Mouse (Mus musculus) cerebellum, adult 18-20 months (tissue): Measurements from ENCODE around the gene Dgcr2.

Source experiments
- DNase-seq, 2 experiments: peaks; one replicate each; pipeline ENCODE4 v3.0.0; 2021

The Dgcr2 gene

GRCm38 (mm10) chr16:17911052-17911595 is 12.8 kb upstream of the Dgcr2 start, which contains the start of gene Ess2:
TSS of gene Ess2 (minus strand) at chr16:17911348.
- peak; percentile 93 for DNase-seq

- DNase-seq = no peak
These were observed 2.3 kb downstream of the Dgcr2 start for GRCm38 (mm10) chr16:17896091-17896490.

GRCm38 (mm10) chr16:17893923-17894322 is 4.4 kb downstream of the Dgcr2 start, which contains the start of gene Tssk1:
TSS of gene Tssk1 (plus strand) at chr16:17894223.
- no peak for DNase-seq

GRCm38 (mm10) chr16:17892606-17893005 is 5.8 kb downstream of the Dgcr2 start:
- DNase-seq = peak; percentile 88 to 89

- peak; percentile 100 for DNase-seq
These were observed 6.8 kb downstream of the Dgcr2 start, which contains the start of gene Gm20518 for GRCm38 (mm10) chr16:17891567-17891959. TSS of gene Gm20518 (minus strand) at chr16:17891671.

- peak; percentile 93 to 94 for DNase-seq
These were observed 7.3 kb downstream of the Dgcr2 start for GRCm38 (mm10) chr16:17890917-17891566.

- DNase-seq = peak in 1 of 2 experiments; percentile 33
These were observed 8.0 kb downstream of the Dgcr2 start for GRCm38 (mm10) chr16:17890342-17890727.

- DNase-seq = peak; percentile 35 to 44
These were observed 8.5 kb downstream of the Dgcr2 start for GRCm38 (mm10) chr16:17889689-17890341.

GRCm38 (mm10) chr16:17884116-17884515 is 14.2 kb downstream of the Dgcr2 start:
- no peak for DNase-seq

GRCm38 (mm10) chr16:17882196-17882595 is 16.2 kb downstream of the Dgcr2 start:
- no peak for DNase-seq

GRCm38 (mm10) chr16:17879571-17879970 is 18.8 kb downstream of the Dgcr2 start:
- DNase-seq = no peak

GRCm38 (mm10) chr16:17876096-17876495 is 22.3 kb downstream of the Dgcr2 start:
- no peak for DNase-seq

GRCm38 (mm10) chr16:17875174-17875573 is 23.2 kb downstream of the Dgcr2 start:
- DNase-seq = peak in 1 of 2 experiments; percentile 56

- no peak for DNase-seq
These were observed 25.4 kb downstream of the Dgcr2 start for GRCm38 (mm10) chr16:17872995-17873394.

GRCm38 (mm10) chr16:17871248-17871647 is 27.1 kb downstream of the Dgcr2 start:
- no peak for DNase-seq

- DNase-seq = peak in 1 of 2 experiments; percentile 45
These were observed 32.6 kb downstream of the Dgcr2 start for GRCm38 (mm10) chr16:17865770-17866169.

- DNase-seq = no peak
These were observed 33.1 kb downstream of the Dgcr2 start for GRCm38 (mm10) chr16:17865293-17865692.

GRCm38 (mm10) chr16:17858592-17858991 is 39.8 kb downstream of the Dgcr2 start:
- DNase-seq = peak in 1 of 2 experiments; percentile 46

- DNase-seq = no peak
These were observed 41.2 kb downstream of the Dgcr2 start for GRCm38 (mm10) chr16:17857157-17857556.

- no peak for DNase-seq
These were observed 45.1 kb downstream of the Dgcr2 start for GRCm38 (mm10) chr16:17853263-17853662.

- DNase-seq = peak; percentile 89 to 92
These were observed 46.5 kb downstream of the Dgcr2 start for GRCm38 (mm10) chr16:17851860-17852259.

- DNase-seq = peak in 1 of 2 experiments; percentile 42
These were observed 47.0 kb downstream of the Dgcr2 start for GRCm38 (mm10) chr16:17851331-17851730.

GRCm38 (mm10) chr16:17849486-17849885 is 48.9 kb downstream of the Dgcr2 start:
- DNase-seq = no peak

GRCm38 (mm10) chr16:17848928-17849327 is 49.4 kb downstream of the Dgcr2 start:
- peak; percentile 75 to 78 for DNase-seq
